Mouse (Mus musculus) megakaryocyte-erythroid progenitor cell, adult 5-6 weeks (primary cell): ENCODE results near the gene Crybg2. TPM values are rescaled to one million over a fixed set of nuclear protein-coding genes. Genes with fewer than 3 reads are reported as not detected.

Experiments used
- ATAC-seq: replicated peaks from 2 replicates; pipeline ENCODE4 v1.8.0; 2016; ENCODE audit warnings: mild to moderate bottlenecking, inconsistent platforms; ENCODE audit not compliant: severe bottlenecking, poor library complexity, low FRiP score, low TSS enrichment
- total RNA-seq, 2 experiments: library from RNA; stranded (forward) in 1 of 2; stranded (reverse) in 1 of 2; fragments of 200-1000, 215-1000 nt in 1 of 2; fragments of >200 nt in 1 of 2; fragmentation: Nextera tagmentation in 1 of 2; gene quantifications; 2 replicates each; pipeline ENCODE4 v1.2.3; 2014 to 2017

Crybg2 gene
- total RNA-seq, 2 experiments from 2014 or later, result 0.09 to 0.55 TPM

- no peak for ATAC-seq
Observed at GRCm38 (mm10) chr4:134052560-134052959, 8.1 kb upstream of the Crybg2 start.

DNA sequence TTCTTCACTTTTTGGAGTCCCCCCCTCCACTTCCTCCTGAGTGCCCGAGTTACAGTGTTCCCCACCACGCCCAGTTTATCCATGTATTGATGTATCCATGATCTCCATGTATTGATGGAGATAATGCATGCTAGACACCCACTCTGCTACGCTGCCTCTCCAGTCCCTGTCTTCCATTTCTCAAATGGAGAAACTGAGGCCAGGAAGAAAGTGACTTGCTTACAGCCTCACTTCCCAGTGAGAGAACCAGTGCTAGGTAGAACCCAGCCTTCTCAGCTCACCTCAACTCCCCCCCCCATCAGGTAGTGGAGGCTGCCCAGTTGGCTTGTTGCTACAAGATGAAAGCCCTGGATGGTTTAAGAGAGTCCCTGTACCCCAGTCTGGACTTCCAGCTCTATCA is 7.1 kb upstream of the Crybg2 start, which contains the start of gene Zfp683:
TSS of gene Zfp683 (plus strand) at position 301 of the 400 bp plus-strand sequence.
- ATAC-seq, result no peak

DNA sequence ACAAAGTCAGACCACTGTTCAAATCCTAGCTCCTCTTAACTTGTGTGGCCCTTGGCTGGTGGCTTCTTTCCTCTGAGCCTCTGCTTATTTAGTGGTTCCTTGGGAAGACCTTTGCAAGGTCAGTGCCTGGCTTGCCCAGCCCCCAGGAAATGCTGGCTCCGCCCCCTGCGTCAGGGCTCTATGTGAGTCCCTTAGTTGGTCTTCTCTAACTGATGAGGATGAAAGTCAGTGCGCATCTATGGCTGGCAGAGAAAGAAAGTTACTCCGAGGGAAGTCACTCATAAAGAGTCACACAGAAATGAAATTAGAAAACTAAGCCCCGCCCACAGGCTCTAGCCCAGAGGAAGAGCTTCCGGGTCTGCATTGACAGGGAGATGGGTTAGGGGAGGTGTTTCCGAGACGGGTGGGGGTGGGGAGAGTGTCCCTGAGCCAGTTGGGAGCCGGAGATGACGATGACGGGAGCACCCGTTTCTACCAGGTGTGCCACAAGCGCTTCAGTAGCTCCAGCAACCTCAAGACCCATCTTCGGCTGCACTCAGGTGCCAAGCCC is 2.4 kb upstream of the Crybg2 start:
- no peak for ATAC-seq

GRCm38 (mm10) chr4:134058908-134059307 is 1.7 kb upstream of the Crybg2 start:
- ATAC-seq, result no peak

DNA sequence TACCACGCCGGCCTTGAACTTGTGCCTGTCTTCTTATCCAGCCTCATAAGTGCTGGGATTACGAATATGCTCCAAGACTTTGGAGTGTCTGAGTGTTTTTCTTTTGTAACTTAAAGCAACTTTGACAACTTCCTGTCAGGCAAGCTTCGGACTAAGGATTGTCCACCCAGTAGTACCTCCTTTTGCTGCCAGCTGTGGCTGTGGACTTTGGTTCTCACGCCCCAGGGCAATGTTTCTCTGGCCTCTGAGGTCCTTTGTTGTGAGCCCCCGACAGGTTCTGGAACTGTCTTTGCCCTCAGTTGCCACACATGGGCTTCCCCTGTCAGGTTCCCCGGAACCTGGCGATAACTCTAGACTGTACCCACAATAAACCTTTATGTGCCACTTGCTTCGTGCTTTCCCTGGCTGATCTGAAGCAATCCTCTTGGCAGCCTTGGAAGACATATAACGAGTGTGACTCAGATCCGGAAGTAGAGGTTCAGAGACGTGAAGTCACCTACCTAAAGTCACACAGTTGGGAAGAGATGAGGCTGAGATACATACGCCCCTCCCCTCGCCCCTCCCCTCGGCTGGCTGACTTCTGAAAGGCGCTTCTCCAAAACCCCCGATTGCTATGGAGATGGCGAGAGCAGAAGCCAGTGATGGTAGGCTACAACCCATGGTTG is 683 bp downstream of the Crybg2 start:
- ATAC-seq, result no peak

DNA sequence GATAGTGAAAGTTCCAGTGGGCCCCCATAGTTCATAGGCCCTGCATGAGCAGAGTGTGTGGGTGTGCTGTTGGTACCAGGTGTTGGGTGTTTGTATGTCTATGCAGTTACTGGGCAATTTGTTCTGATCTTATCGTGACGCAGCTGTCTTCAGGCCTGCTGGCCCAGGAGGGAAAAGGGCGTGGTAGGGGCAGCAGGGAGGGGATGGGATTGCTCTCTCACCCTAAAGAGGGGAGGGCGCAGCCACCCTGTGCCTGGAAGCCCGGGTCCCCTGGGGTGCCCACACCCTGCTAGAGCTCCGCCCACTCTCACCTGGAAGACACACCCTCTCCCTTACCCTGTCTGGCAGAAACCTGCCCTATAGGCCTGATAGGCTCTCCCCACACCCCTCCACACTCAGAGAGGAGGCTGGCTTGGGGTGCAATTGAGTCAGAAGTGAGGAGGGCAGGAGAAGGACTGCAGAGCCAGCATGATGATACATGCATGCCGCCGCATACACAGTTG is 1.4 kb downstream of the Crybg2 start:
- peak; percentile 51 for ATAC-seq

GRCm38 (mm10) chr4:134062561-134062960 is 1.9 kb downstream of the Crybg2 start:
- 0 out of 2 replicates have a peak, but pooled peaks have one; percentile 13 for ATAC-seq

- ATAC-seq, result no peak
Observed at GRCm38 (mm10) chr4:134065431-134066004, 4.9 kb downstream of the Crybg2 start.

DNA sequence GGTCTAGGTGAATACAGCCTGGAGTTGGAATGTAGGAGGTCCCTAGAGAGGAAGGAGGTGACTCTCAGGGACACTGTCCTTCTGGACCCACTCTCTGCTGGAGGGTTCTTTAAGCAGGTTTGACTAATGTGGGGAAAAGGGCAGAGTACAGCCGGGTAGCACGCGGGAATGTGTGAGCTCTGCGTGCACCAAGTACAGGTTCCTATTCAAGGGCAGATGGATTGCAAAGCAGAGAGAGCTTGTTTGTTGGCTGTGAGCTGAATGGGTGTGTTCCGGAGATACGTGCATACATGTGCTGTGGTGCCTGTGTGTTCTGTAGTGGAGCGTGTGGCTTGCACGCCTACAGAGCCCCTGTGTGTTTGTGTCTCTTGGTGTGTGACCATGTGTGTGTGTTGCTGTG is 6.8 kb downstream of the Crybg2 start:
- no peak for ATAC-seq

GRCm38 (mm10) chr4:134067833-134068544 is 7.4 kb downstream of the Crybg2 start:
- ATAC-seq, result no peak

DNA sequence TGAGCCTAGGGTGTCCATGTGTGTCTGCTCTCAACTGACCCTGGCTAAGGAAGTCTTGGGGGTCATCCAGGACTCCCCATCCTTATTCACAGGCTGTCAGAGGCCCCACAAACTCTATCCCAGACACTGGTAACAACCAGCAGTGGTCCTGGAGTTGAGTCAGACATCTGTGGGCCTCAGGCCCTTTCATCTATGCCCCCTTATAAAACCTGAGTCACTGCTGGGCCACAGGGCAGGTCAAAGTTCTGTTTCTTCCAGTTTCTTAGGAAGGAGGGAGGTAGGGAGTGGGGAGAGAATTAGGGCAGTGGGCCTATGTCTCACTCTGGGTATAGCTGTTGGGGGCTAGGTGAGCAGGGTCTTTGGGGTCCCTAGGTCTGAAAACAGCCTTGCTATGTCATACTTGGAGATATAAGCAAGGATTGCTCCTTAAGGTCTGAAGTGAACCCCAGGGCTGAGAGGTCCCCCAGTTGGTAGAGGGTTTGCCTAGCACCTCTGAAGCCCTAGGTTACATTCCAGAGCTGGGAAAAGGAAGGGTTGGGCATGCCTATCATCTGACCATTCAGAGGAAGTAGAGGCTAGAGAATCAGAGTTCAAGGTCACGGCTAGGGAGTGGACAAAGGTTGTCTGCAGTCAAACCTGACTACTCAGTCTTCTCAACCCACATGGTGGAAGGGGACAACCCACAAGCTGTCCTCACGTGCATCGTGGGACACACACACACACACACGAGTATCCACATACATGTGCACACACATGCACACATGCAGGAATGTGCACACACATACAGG is 8.4 kb downstream of the Crybg2 start:
- no peak for ATAC-seq

GRCm38 (mm10) chr4:134078694-134079093 is 18.1 kb downstream of the Crybg2 start:
- peak; percentile 35; the same call in 1 of the 2 replicates for ATAC-seq

- no peak for ATAC-seq
Observed at GRCm38 (mm10) chr4:134080674-134081073, 20.1 kb downstream of the Crybg2 start.

DNA sequence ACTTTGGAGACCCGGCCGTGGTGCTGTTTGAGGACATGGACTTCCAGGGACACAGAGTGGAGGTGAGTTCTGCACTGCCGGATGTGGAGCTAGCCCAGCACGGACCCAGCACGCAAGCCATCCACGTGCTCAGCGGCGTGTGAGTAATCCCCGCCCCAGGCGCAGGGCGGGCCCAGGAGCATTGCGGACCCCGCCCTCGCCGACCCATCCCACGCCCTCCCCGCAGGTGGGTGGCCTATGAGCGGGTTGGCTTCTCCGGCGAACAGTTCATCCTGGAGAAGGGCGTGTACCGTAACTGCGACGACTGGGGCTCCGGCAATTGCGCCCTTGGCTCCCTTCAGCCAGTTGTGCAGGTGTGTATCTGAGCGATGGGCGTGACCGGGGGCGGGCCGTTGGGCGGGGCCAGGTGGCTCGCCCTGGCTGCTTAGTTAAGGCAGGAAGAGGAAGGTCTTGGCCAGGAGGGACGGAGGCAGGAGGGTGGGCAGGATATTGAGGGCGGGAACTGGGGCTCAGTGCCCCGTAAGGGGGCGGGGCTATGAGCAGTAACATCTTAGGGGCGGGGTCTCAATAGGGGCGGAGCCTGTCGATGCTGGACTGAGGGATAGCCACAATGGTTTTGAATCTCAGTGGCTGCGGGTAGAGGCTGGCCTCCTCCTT is 21.2 kb downstream of the Crybg2 start:
- ATAC-seq, result peak; percentile 90

GRCm38 (mm10) chr4:134082460-134082859 is 21.8 kb downstream of the Crybg2 start:
- no peak for ATAC-seq

DNA sequence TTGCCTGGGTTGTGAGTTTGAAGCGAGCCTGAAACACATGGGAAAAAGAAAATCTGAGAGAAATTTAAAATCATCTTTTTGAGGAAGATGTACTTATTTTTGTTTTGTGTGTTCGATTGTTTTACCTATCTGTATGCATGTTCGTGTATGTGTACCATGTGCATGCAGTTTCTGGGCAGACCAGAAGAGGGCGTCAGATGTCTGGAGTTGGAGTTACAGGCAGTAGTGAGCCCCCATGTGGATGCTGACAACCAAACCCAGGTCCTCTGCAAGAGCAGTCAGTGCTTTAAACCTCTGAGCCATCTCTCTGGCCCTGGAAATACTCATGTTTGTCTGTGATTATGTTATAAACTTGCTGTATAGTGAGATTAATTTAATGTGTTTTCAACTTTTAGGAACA is 24.4 kb downstream of the Crybg2 start:
- ATAC-seq, result no peak

DNA sequence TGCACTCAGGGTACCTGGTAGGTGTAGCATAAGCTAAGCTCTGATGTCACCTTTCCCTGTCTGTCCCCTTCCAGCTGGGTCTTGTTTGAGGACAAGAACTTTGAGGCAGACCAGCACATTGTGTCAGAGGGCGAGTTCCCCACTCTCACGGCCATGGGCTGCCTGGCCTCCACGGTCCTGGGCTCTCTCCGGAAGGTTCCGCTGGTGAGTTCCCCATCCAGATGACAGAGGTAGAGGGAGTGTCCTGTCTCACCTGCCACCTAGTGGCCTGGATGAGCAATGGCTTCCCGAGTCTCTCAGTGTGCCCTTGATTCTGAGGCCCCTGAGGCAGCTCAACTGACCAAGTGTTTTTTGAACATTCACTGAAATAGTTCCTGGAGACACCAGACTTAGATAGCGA is 26.8 kb downstream of the Crybg2 start:
- peak; percentile 85 for ATAC-seq

GRCm38 (mm10) chr4:134089029-134089428 is 28.4 kb downstream of the Crybg2 start:
- ATAC-seq, result no peak
